Mouse (Mus musculus) neural tube, embryonic 15.5 days (tissue): ENCODE measurements around the gene Ints7. TPM values are rescaled to one million over a fixed set of nuclear protein-coding genes. Genes with fewer than 3 reads are reported as not detected.

Source experiments
- ATAC-seq: fragments of 200-750 bp; cut with Nextera tagmentation; 2 replicates; pipeline ENCODE4 v1.8.0; 2017; ENCODE audit warnings: mild to moderate bottlenecking, moderate TSS enrichment, moderate library complexity; ENCODE audit not compliant: low FRiP score
- H3K27ac ChIP-seq: fragments of 300-500 bp; sonication (generic); replicated peaks from 2 replicates; pipeline ENCODE4 v1.5.1; 2015; ENCODE audit warnings: mild to moderate bottlenecking, inconsistent platforms
- H3K27me3 ChIP-seq: fragments of 300-500 bp; sonication (generic); replicated peaks from 2 replicates; pipeline ENCODE4 v1.6.1; 2015; ENCODE audit warnings: inconsistent platforms
- H3K36me3 ChIP-seq: fragments of 300-500 bp; sonication (generic); 2 replicates; pipeline ENCODE4 v1.6.1; 2015; ENCODE audit warnings: inconsistent platforms
- H3K4me1 ChIP-seq: fragments of 300-500 bp; sonication (generic); 2 replicates; pipeline ENCODE4 v1.6.1; 2015; ENCODE audit warnings: inconsistent platforms
- H3K4me2 ChIP-seq: fragments of 300-500 bp; sonication (generic); 2 replicates; pipeline ENCODE4 v1.6.1; 2015; ENCODE audit warnings: inconsistent platforms, mild to moderate bottlenecking, moderate library complexity
- H3K4me3 ChIP-seq: fragments of 300-500 bp; sonication (generic); replicated peaks from 2 replicates; pipeline ENCODE4 v1.5.1; 2015; ENCODE audit warnings: mild to moderate bottlenecking, inconsistent platforms
- H3K9ac ChIP-seq: fragments of 300-500 bp; sonication (generic); replicated peaks from 2 replicates; pipeline ENCODE4 v1.6.1; 2015; ENCODE audit warnings: mild to moderate bottlenecking, inconsistent platforms
- H3K9me3 ChIP-seq: fragments of 300-500 bp; sonication (generic); replicated peaks from 2 replicates; pipeline ENCODE4 v1.6.1; 2016; ENCODE audit warnings: inconsistent platforms
- WGBS: fragments of 180-500 bp; shearing (Covaris S2); methylation state at CpG from one replicate; pipeline ENCODE4 v1.1.7; 2015; ENCODE audit warnings: mixed read lengths; 5-methylcytosine and 5-hydroxymethylcytosine counted together
- polyA plus RNA-seq: library from polyadenylated mRNA; unstranded; fragments of >200 nt; fragmentation: Nextera tagmentation; extraction: Ambion mirVana; gene quantifications from 2 replicates; pipeline ENCODE4 v1.2.1, GENCODE M21; 2015

Gene Ints7
- polyA plus RNA-seq, 1 experiment from 2014 or later, result 32.2 TPM

GRCm38 (mm10) chr1:191663603-191664002 is 88.2 kb downstream of the Ints7 start:
- 90% methylated on average over 6 of the region's 6 CpGs for WGBS
- ATAC-seq, result no peak
- Histone ChIP-seq H3K9me3 (no peaks in the 10 kb centered on the region), H3K4me3 (no peak overlapping the region), H3K4me2 (no peak overlapping the region), H3K4me1 (peaks cover 18% of the 10 kb centered on the region), H3K27ac (no peak overlapping the region), H3K27me3 (no peaks in the 10 kb centered on the region), H3K9ac (no peak overlapping the region), H3K36me3 (no peaks in the 10 kb centered on the region)

DNA sequence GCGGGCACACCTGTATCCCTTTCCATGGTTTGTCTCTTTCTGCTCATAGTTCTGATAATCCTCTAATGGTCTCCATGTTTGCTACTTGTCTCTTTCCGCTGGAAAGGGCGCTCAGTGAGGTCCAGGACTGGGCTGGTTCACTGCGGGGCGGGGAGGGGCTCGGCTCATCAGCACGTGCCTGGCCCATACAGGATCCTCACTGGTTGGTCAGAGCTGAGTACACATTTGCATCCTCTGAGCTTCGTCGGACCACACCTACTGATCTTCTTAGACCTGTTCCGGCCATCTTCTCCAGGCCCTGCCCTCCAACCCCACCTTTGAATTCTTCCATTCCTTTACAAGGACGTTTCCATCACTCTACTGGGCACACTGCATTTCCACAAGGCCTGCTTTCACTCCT is 90.9 kb downstream of the Ints7 start:
- H3K27me3 ChIP-seq, result no peaks in the 10 kb centered on the region
- 87% methylated on average over 11 of the region's 11 CpGs for WGBS
- H3K27ac ChIP-seq, result no peak overlapping the region
- H3K4me1 ChIP-seq, result peaks cover 15% of the 10 kb centered on the region
- H3K4me2 ChIP-seq, result no peak overlapping the region
- H3K4me3 ChIP-seq, result no peak overlapping the region
- no peak for ATAC-seq
- H3K9ac ChIP-seq, result no peak overlapping the region
- H3K36me3 ChIP-seq, result no peaks in the 10 kb centered on the region
- no peaks in the 10 kb centered on the region for H3K9me3 ChIP-seq

DNA sequence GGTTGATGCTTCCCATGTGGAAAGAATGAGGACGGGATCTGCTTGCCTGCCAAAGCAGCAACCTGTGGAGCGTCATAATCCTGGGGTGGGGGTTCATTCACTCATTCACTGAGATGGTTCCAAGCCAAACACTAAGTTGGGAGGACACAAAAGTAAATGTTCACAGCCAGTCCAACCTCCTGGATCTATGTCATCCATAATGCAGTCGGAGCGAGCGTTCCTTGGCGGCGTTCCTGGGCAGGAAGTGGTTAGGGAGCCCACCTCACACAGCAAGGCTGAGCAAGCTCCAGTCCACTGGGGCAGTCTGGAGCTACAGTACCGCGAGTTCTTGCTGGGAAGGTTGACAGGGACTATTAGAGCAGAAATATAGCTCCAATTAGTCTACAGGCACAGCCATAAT is 92.6 kb downstream of the Ints7 start:
- peaks cover 7% of the 10 kb centered on the region; the same call in 1 of the 2 replicates for H3K4me1 ChIP-seq
- no peaks in the 10 kb centered on the region for H3K9me3 ChIP-seq
- H3K4me2 ChIP-seq, result no peak overlapping the region
- no peak overlapping the region for H3K27ac ChIP-seq
- no peaks in the 10 kb centered on the region for H3K27me3 ChIP-seq
- no peaks in the 10 kb centered on the region for H3K36me3 ChIP-seq
- no peak overlapping the region for H3K4me3 ChIP-seq
- 65% methylated on average over 9 of the region's 9 CpGs for whole genome bisulfite sequencing
- ATAC-seq, result no peak
- H3K9ac ChIP-seq, result no peak overlapping the region

Other genes starting within 250 kb of the Ints7 start
- 29.8 and 30.6 TPM in 2 replicates for gene Tmem206, start 249.7 kb upstream of the Ints7 start, polyA plus RNA-seq
- 8.7 and 11.9 TPM in 2 replicates for gene Ppp2r5a, start 172.4 kb upstream of the Ints7 start, polyA plus RNA-seq
- 5.4 and 16.3 TPM in 2 replicates for gene Dtl, start 92 bp upstream of the Ints7 start, polyA plus RNA-seq
- gene Lpgat1, start 142.2 kb downstream of the Ints7 start, polyA plus RNA-seq, result 31.2 and 37.3 TPM in 2 replicates
- gene Nek2, start 245.8 kb downstream of the Ints7 start, polyA plus RNA-seq, result 3.6 and 11.2 TPM in 2 replicates